Mouse (Mus musculus) lung, embryonic 15.5 days (tissue): ENCODE data around the gene F2. TPM values are rescaled to one million over a fixed set of nuclear protein-coding genes. Genes with fewer than 3 reads are reported as not detected.

Source experiments
- ATAC-seq: fragments of 200-750 bp; cut with Nextera tagmentation; 2 replicates; pipeline ENCODE4 v1.8.0; 2017; ENCODE audit warnings: moderate number of reproducible peaks, borderline replicate concordance; ENCODE audit not compliant: low FRiP score, low TSS enrichment; ENCODE audit errors: extremely low read depth
- H3K27ac ChIP-seq: fragments of 300-500 bp; sonication (generic); 2 replicates; pipeline ENCODE4 v1.5.1; 2015; ENCODE audit warnings: moderate library complexity, mild to moderate bottlenecking, inconsistent platforms
- H3K27me3 ChIP-seq: fragments of 300-500 bp; sonication (generic); 2 replicates; pipeline ENCODE4 v1.6.1; 2015; ENCODE audit warnings: inconsistent platforms
- H3K36me3 ChIP-seq: fragments of 300-500 bp; sonication (generic); 2 replicates; pipeline ENCODE4 v1.6.1; 2015; ENCODE audit warnings: inconsistent platforms
- H3K4me1 ChIP-seq: fragments of 300-500 bp; sonication (generic); 2 replicates; pipeline ENCODE4 v1.6.1; 2015; ENCODE audit warnings: inconsistent platforms
- H3K4me2 ChIP-seq: fragments of 300-500 bp; sonication (generic); 2 replicates; pipeline ENCODE4 v1.6.1; 2015; ENCODE audit warnings: inconsistent platforms, mild to moderate bottlenecking, moderate library complexity
- H3K4me3 ChIP-seq: fragments of 300-500 bp; sonication (generic); 2 replicates; pipeline ENCODE4 v1.5.1; 2015; ENCODE audit warnings: mild to moderate bottlenecking, inconsistent platforms
- H3K9ac ChIP-seq: fragments of 300-500 bp; sonication (generic); 2 replicates; pipeline ENCODE4 v1.6.1; 2015; ENCODE audit warnings: inconsistent platforms
- H3K9me3 ChIP-seq: fragments of 300-500 bp; sonication (generic); 2 replicates; pipeline ENCODE4 v1.6.1; 2016; ENCODE audit warnings: inconsistent platforms
- WGBS: fragments of 180-500 bp; shearing (Covaris S2); methylation state at CpG from one replicate; pipeline ENCODE4 v1.1.7; 2015; 5-methylcytosine and 5-hydroxymethylcytosine counted together
- polyA plus RNA-seq: library from polyadenylated mRNA; unstranded; fragments of >200 nt; fragmentation: Nextera tagmentation; extraction: Ambion mirVana; gene quantifications from 2 replicates; pipeline ENCODE4 v1.2.1, GENCODE M21; 2015

The F2 gene
- polyA plus RNA-seq, 1 experiment from 2014 or later = 0.66 TPM

DNA sequence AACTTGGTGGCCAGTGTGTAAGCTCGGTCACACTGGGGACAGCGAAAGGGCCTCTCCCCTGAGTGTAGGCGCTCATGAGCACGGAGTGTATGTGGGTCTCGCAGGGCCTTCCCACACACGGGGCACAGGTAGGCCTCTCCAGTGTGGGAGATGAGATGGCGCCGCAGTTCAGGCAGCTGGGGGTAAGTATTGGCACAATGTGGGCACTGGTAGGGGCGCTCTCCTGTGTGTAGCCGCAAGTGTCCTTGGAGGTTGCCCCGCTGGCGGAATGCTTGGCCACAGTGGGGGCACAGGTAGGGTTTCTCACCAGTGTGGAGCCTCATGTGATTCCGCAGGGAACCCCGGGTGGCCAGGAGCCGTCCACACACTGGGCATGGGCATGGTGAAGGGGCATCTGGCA lies 9.1 kb upstream of the F2 start:
- Histone ChIP-seq H3K9me3 (no peaks in the 10 kb centered on the region), H3K27me3 (no peaks in the 10 kb centered on the region), H3K4me3 (no peak overlapping the region), H3K4me2 (no peak overlapping the region), H3K9ac (no peak overlapping the region), H3K4me1 (peaks cover 8% of the 10 kb centered on the region; the same call in 1 of the 2 replicates), H3K36me3 (peaks cover 48% of the 10 kb centered on the region), H3K27ac (no peak overlapping the region)
- WGBS = 97% methylated on average over 15 of the region's 15 CpGs
- no peak for ATAC-seq

DNA sequence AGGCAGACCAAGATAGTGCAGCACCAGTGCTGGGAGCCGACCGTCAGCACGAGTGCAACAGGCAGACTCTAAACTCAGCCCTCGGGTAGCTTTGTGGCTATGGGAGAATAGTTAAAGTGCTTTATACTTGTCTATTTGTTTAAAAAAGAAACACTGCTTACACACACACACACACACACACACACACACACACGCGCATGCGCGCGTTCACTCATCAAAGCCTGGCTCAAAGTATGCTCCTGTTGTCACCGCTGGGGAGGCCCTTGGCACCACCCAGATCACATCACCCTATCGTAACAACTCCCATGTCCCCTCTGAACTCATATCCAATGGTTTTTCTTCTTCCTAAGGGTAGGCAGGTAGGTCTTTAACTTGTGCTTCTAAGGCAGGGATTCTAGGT lies 7.8 kb upstream of the F2 start:
- H3K9ac ChIP-seq = no peak overlapping the region
- WGBS = 91% methylated on average over 11 of the region's 11 CpGs
- no peak for ATAC-seq
- H3K4me2 ChIP-seq = no peak overlapping the region
- peaks cover 8% of the 10 kb centered on the region; the same call in 1 of the 2 replicates for H3K4me1 ChIP-seq
- H3K36me3 ChIP-seq = peaks cover 48% of the 10 kb centered on the region
- no peak overlapping the region for H3K27ac ChIP-seq
- H3K9me3 ChIP-seq = no peaks in the 10 kb centered on the region
- H3K4me3 ChIP-seq = no peak overlapping the region
- H3K27me3 ChIP-seq = no peaks in the 10 kb centered on the region

DNA sequence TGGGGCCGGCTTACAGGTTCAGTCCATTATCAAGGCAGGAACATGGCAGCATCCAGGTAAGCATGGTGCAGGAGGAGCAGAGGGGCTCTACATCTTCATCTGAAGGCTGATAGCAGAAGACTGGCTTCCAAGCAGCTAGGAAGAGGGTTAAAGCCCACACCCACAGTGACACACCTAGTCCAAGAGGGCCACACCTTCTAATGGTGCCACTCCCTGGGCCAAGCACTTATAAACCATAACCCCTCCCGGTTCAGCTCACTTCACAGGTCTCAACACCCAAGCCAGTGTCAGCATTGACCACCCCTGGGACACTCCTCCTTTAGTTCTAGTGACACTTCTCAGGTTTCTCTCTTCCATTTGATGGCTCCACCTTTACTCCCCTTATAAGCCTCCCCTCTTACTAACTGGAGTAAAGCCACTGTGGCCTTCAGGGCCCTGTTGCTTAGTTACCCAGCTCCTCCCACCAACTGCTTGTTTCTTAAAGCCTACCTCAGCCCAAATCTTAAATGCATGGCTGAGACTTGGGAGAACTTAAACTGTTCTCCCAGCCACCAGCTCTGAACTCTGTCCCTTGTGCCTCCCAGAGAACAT lies 6.7 kb upstream of the F2 start:
- Histone ChIP-seq H3K4me2 (no peak overlapping the region), H3K27ac (no peak overlapping the region), H3K9ac (no peak overlapping the region), H3K27me3 (no peaks in the 10 kb centered on the region), H3K36me3 (peaks cover 48% of the 10 kb centered on the region), H3K9me3 (no peaks in the 10 kb centered on the region), H3K4me3 (no peak overlapping the region), H3K4me1 (no peaks in the 10 kb centered on the region)
- ATAC-seq = no peak
- 89% methylated on average over 2 of the region's 2 CpGs for WGBS

DNA sequence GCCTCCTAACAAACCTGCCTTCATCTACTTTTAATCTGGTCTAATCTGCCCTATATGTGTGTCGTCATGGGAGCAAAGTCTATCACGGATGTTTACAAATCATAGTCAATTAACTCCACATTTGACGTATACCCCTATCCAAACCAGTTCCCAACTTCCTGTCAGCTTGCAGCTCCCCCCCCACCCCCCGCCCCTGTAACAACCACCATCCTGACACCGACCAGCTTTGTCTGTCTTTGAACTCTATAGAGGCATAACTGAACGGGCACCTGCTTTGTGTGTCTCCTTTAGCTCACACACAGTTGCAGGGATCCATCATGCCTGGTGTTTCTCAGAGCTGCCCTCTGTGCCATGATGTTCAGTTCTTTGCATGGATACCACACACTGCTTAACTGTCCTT lies 2.7 kb upstream of the F2 start:
- Histone ChIP-seq H3K9me3 (no peaks in the 10 kb centered on the region), H3K4me2 (no peak overlapping the region), H3K4me1 (no peaks in the 10 kb centered on the region), H3K9ac (no peak overlapping the region), H3K27me3 (no peaks in the 10 kb centered on the region), H3K36me3 (peaks cover 9% of the 10 kb centered on the region; the same call in 1 of the 2 replicates), H3K27ac (no peak overlapping the region), H3K4me3 (no peak overlapping the region)
- ATAC-seq = no peak
- 58% methylated on average over 6 of the region's 6 CpGs for WGBS

DNA sequence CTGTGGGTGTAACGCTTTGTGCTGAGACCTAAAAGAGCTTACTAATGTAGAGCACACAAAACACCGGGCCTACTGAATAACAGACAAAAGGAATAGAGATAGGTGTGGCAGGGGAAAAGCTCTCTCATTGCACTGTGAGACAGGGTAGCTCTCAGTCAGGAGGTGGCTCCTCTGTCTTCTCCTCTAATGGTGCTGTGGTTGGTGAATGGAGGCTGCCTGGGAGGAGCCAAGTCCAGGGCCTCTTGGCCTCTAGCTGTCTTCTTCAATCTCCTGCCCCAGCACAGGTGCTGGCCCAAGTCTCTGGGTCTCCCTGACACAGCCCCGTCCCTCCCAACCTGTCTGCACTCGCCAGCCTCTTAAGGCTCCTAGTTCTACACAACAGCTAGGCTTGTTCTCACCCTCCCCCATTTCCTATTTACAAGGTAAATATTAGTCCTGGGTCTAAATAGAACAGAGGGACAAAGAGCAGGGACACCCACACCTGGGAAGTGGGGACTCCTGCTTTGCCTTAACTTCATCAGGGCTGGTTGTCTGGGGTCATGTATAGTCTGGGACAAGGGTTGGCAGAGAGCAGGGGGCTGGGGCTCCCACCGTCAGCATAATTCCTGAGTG lies 619 bp upstream of the F2 start:
- no peak for ATAC-seq
- 50% methylated on average over 5 of the region's 5 CpGs for WGBS
- no peaks in the 10 kb centered on the region for H3K9me3 ChIP-seq
- H3K4me2 ChIP-seq = no peak overlapping the region
- H3K9ac ChIP-seq = no peak overlapping the region
- H3K4me1 ChIP-seq = no peaks in the 10 kb centered on the region
- H3K4me3 ChIP-seq = no peak overlapping the region
- H3K27ac ChIP-seq = no peak overlapping the region
- no peaks in the 10 kb centered on the region for H3K27me3 ChIP-seq
- no peaks in the 10 kb centered on the region for H3K36me3 ChIP-seq

DNA sequence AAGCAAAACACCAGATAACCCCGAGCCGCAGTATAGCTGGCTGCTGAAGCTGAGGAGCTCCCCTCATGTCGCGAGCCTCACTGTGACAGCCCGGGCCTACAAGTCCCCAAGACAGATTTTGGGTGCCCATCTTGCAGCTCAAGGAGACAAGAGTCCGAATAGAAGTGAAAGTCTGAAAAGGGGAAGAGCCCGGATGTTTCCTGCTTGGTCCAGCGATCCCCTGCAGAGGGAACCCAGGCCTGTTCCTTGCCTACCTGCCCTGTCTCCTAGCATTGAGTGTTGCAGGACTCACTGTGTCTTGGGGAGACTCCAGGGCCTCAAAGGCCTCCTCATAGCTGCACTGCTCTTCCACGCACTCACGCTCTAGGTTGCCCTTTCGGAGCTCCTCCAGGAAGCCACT lies 728 bp downstream of the F2 start:
- ATAC-seq = no peak
- H3K27ac ChIP-seq = no peak overlapping the region

DNA sequence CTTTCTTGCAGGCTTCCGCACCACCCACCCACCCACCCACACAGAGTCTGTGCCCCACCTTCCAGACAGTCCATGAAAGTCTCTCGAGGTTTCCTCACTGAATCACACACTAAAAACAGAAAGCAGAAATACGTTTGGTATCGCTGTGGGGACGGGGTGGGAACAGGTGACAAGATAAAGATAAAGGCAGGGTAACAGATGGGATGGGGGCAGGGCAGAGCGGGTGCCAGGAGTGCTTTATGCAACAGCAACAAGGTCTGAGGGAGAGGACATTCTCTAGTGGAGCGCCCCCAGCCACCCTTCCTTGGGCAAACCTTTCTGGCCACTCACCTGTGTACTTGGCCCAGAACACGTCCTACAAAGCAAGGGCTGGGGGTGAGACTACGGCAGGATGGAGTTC lies 1.4 kb downstream of the F2 start:
- no peak for ATAC-seq
- Histone ChIP-seq H3K36me3 (no peaks in the 10 kb centered on the region), H3K4me2 (no peak overlapping the region), H3K4me1 (no peaks in the 10 kb centered on the region), H3K27ac (no peak overlapping the region), H3K27me3 (no peaks in the 10 kb centered on the region), H3K9me3 (no peaks in the 10 kb centered on the region), H3K4me3 (no peak overlapping the region), H3K9ac (no peak overlapping the region)
- 67% methylated on average over 9 of the region's 9 CpGs for WGBS

More for the DNA sequence above, 728 bp downstream of the F2 start:
- Histone ChIP-seq H3K9me3 (no peaks in the 10 kb centered on the region), H3K36me3 (no peaks in the 10 kb centered on the region), H3K4me3 (no peak overlapping the region), H3K4me1 (no peaks in the 10 kb centered on the region), H3K27me3 (no peaks in the 10 kb centered on the region), H3K4me2 (no peak overlapping the region), H3K9ac (no peak overlapping the region)
- 77% methylated on average over 11 of the region's 11 CpGs for WGBS

DNA sequence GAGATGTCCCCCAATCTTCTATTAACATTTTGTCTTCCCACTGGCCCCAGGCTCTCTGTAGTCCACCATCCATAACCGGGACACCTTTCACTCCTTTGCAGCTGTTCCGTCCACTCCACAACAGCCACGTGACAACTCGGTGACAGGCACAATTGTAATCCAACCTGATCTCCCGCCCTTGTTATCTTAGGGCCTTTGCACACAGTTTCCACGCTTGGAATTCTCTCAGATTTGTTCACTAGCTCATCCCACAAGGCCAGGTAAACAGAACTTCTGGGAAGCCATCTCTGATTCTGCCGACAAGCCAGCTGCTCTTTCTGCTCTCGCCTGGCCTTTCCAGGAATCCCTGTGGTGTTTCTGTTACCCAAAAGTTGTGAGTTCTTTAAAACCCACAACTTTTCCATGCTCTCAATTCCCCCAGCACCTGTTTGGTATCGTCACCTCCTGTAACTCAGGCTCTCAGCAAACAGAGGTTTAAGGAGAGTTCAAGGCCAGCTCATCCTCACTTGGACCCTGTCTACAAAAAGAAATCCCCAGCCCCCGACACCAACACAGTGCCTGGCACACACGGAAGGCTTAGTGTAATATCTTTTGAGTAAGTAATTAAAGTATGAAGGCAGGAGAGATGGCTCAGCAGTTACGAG lies 2.8 kb downstream of the F2 start:
- no peaks in the 10 kb centered on the region for H3K27me3 ChIP-seq
- H3K9ac ChIP-seq = no peak overlapping the region
- H3K4me3 ChIP-seq = no peak overlapping the region
- H3K36me3 ChIP-seq = no peaks in the 10 kb centered on the region
- H3K9me3 ChIP-seq = no peaks in the 10 kb centered on the region
- no peak overlapping the region for H3K4me2 ChIP-seq
- ATAC-seq = no peak
- no peaks in the 10 kb centered on the region for H3K4me1 ChIP-seq
- whole genome bisulfite sequencing = 55% methylated on average over 12 of the region's 12 CpGs
- no peak overlapping the region for H3K27ac ChIP-seq

DNA sequence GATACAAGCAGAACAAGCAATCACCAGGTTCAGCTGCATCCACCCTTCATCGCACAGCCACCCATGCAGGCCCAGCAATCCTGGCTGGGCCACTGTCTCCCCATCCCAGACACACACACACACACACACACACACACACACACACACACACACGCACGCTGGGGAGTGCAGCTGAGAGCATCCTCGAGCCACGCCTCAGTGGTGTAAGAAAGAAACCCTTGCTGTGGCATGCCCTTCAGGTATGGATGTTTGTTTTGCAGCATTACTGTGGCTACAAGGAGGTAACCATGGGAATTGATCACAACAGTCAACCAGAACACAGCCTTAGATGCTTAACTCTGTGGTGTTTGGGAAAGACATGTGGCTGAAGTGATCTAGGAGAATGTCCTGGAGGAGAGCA lies 3.9 kb downstream of the F2 start:
- Histone ChIP-seq H3K36me3 (no peaks in the 10 kb centered on the region), H3K27ac (no peak overlapping the region), H3K9ac (no peak overlapping the region), H3K4me2 (no peak overlapping the region), H3K4me3 (no peak overlapping the region), H3K9me3 (no peaks in the 10 kb centered on the region), H3K4me1 (no peaks in the 10 kb centered on the region), H3K27me3 (no peaks in the 10 kb centered on the region)
- no peak for ATAC-seq
- 67% methylated on average over 5 of the region's 5 CpGs for WGBS

DNA sequence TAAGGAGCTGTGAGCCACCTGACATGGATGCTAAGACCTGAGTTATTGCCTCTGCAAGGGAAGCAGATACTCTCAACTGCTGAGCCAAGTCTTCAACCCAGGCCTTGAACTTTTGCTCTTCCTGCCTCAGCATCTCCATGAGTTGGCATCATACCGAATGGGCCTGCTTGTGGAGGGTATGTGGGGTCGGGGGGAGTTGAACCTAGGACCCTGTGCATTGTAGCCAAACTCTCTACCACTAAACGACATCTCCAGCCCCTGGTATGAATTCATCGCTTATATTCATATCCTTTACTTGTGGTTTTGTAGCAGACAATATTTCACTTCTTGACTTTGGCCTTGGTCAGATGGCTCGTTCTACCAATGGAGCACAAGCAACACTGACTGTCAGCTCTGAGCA lies 4.4 kb downstream of the F2 start:
- Histone ChIP-seq H3K4me2 (no peak overlapping the region), H3K27me3 (no peaks in the 10 kb centered on the region), H3K9ac (no peak overlapping the region), H3K9me3 (no peaks in the 10 kb centered on the region), H3K4me1 (no peaks in the 10 kb centered on the region), H3K27ac (no peak overlapping the region), H3K4me3 (no peak overlapping the region), H3K36me3 (no peaks in the 10 kb centered on the region)
- 69% methylated on average over 5 of the region's 5 CpGs for WGBS
- no peak for ATAC-seq

DNA sequence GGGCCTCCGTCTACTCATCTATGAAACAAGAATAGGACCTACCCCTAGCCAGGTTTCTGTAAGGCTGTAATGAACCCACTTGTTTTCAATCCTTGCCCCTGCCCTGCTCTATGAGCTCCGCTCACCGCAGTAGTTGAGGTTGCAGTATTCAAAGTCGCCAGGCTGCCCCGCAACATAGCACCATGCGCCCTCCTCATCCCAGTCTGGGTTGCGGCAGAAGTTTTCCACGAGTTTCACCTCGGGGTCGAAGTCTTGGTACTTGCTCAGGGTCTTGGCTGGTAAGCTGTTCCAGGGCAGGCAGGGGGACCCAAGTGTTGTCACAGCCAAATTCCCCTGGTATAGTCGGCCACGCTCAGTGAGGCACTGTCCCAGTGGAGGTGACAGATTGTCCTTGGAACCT lies 5.8 kb downstream of the F2 start:
- Histone ChIP-seq H3K9ac (no peak overlapping the region), H3K4me3 (no peak overlapping the region), H3K27me3 (no peaks in the 10 kb centered on the region), H3K4me2 (no peak overlapping the region), H3K4me1 (no peaks in the 10 kb centered on the region), H3K9me3 (no peaks in the 10 kb centered on the region), H3K27ac (no peak overlapping the region), H3K36me3 (no peaks in the 10 kb centered on the region)
- ATAC-seq = no peak
- 87% methylated on average over 12 of the region's 12 CpGs for WGBS

DNA sequence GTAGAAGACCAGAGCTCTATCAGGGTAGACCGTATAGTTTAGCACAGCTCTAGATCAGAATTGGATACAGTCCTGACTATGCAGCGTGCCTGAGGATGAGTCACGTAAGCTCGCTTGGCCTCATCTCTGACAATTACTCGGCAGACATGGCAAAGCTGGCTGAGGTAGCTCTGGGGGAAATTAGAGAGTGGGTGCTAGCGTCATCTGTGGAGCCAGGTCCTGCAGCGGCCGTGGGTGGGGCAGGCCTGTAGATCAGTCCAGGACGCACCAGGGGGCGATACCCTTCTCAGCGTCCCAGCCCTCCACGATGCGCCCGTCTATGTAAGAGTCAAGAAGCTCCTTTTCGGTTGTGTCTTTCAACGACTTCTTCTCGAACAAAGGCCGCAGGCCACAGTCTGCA lies 6.5 kb downstream of the F2 start:
- Histone ChIP-seq H3K27ac (no peak overlapping the region), H3K4me3 (no peak overlapping the region), H3K9me3 (no peaks in the 10 kb centered on the region), H3K27me3 (no peaks in the 10 kb centered on the region), H3K4me1 (no peaks in the 10 kb centered on the region), H3K36me3 (no peaks in the 10 kb centered on the region), H3K9ac (no peak overlapping the region), H3K4me2 (no peak overlapping the region)
- no peak for ATAC-seq
- WGBS = 79% methylated on average over 18 of the region's 18 CpGs
